ENCODE assay signal across 22 mouse cellular contexts in genomic region chr1:42253786-42254185, GRCm38 (mm10).
A peak's percentile ranks its signal among the peaks of the same experiment; 100 is the strongest.
DNase-seq lines count a peak whose midpoint lies in the region; ATAC-seq and TF ChIP-seq lines count a peak whose summit lies in the region.
"Had no signal": no experiment of that assay in that cellular context is flagged by ENCODE, and none has a peak within 500 bp of the region (broad histone marks: within the 10 kb centered on the region; RNA-seq: fewer than 3 reads in every experiment).

No protein-coding gene starts in this region.

- no peak overlapping the region for H3K4me3 ChIP-seq in left cerebral cortex, adult 2 months
- no peak overlapping the region for H3K4me3 ChIP-seq in embryonic fibroblast, embryonic 13.5 days (ENCODE audit: insufficient read depth, low read length)
- H3K4me3 ChIP-seq: embryonic facial prominence, embryonic 15.5 days; heart, embryonic 10.5 days; intestine, embryonic 15.5 days had no signal

- peak; percentile 76 for ATAC-seq in frontal cortex, adult (ENCODE audit: low TSS enrichment)
- ATAC-seq in CD4-positive, CD25-positive, alpha-beta regulatory T cell, adult 4 months = no peak
- ATAC-seq: intestine, embryonic 15.5 days had no signal

- H3K27ac ChIP-seq in left cerebral cortex, adult 2 months = peak overlapping the region; percentile 59; the same call in 1 of the 2 replicates
- peak overlapping the region; percentile 18; the same call in 1 of the 2 replicates for H3K27ac ChIP-seq in embryonic fibroblast, embryonic 13.5 days (ENCODE audit: insufficient read depth, low read length)
- H3K27ac ChIP-seq: embryonic facial prominence, embryonic 15.5 days; heart, embryonic 10.5 days; hindbrain, embryonic 14.5 days; intestine, embryonic 15.5 days had no signal

- no peaks in the 10 kb centered on the region for H3K4me1 ChIP-seq in embryonic fibroblast, embryonic 13.5 days (ENCODE audit: control insufficient read depth, insufficient read depth, low read length)
- H3K4me1 ChIP-seq: embryonic facial prominence, embryonic 15.5 days; intestine, embryonic 15.5 days had no signal

- intact Hi-C loops in left cerebral cortex, adult 2 months (cut with DNase I) = loop anchor here (5.0 to 10.0 kb wide), 3 partner anchors 246 to 1369 kb away; no protein-coding TSS in a partner anchor
- intact Hi-C loops in left cerebral cortex, postnatal 10 days (cut with DNase I) = loop anchor here (10.0 kb wide), 2 partner anchors 579 to 1099 kb away; no protein-coding TSS in a partner anchor

- no peak for TF ChIP-seq POLR2A in embryonic fibroblast, embryonic 13.5 days (IDR thresholded peaks at IDR 0.05; ENCODE audit: low read depth, low read length)

- peak; percentile 24 for DNase-seq in adrenal gland, adult 2 months
- no peak for DNase-seq in adrenal gland, postnatal 25 days
- DNase-seq in frontal cortex, postnatal 36 days (ENCODE audit: low spot score in 2 of 2) = no peak
- DNase-seq in left cerebral cortex, adult 2 months (ENCODE audit: extremely low spot score in 1 of 2, low spot score in 2 of 2) = no peak
- DNase-seq in left cerebral cortex, postnatal 10 days (ENCODE audit: extremely low spot score in 1 of 2, low spot score in 2 of 2) = no peak
- DNase-seq: adrenal gland, postnatal 14 days; B cell, adult 2 months; cerebellum, adult 11 months; cerebellum, adult 8-10 months; cerebellum, postnatal 14 days; embryo, embryonic 11 days; gastrocnemius, postnatal 10 days; heart, adult 18-20 months; heart, postnatal 10 days; heart, postnatal 4 days had no signal

- no peak for TF ChIP-seq CTCF in left cerebral cortex, adult 2 months (IDR thresholded peaks at IDR 0.05)
- TF ChIP-seq CTCF in embryonic fibroblast, embryonic 13.5 days (IDR thresholded peaks at IDR 0.05; ENCODE audit: borderline replicate concordance, insufficient read depth, low read length) = no peak
